In genomic region chr11:93808431-93808830, GRCm38 (mm10) we compare ENCODE assay signal across 11 mouse cellular contexts.
"Had no signal": no experiment of that assay in that cellular context is flagged by ENCODE, and none has a peak within 500 bp of the region (broad histone marks: within the 10 kb centered on the region; RNA-seq: fewer than 3 reads in every experiment).

No protein-coding gene starts in this region.

- H3K27ac ChIP-seq: limb, embryonic 12.5 days; liver, embryonic 13.5 days; midbrain, embryonic 12.5 days; neural tube, embryonic 13.5 days had no signal

- H3K27me3 ChIP-seq: limb, embryonic 12.5 days; liver, embryonic 13.5 days; midbrain, embryonic 12.5 days; neural tube, embryonic 13.5 days had no signal

- DNase-seq: kidney, adult 8-10 months; kidney, postnatal 25 days; layer of hippocampus, adult 9-11 months; liver; liver, embryonic 13.5 days; liver, postnatal 0 days; right cerebral cortex, postnatal 25 days; thymus, postnatal 36 days had no signal

- H3K9me3 ChIP-seq: limb, embryonic 12.5 days; liver, embryonic 13.5 days; midbrain, embryonic 12.5 days; neural tube, embryonic 13.5 days had no signal

- H3K4me2 ChIP-seq: limb, embryonic 12.5 days; liver, embryonic 13.5 days; midbrain, embryonic 12.5 days; neural tube, embryonic 13.5 days had no signal

- H3K4me3 ChIP-seq: limb, embryonic 12.5 days; liver, embryonic 13.5 days; midbrain, embryonic 12.5 days; neural tube, embryonic 13.5 days had no signal

- H3K4me1 ChIP-seq: liver, embryonic 13.5 days; midbrain, embryonic 12.5 days; neural tube, embryonic 13.5 days had no signal

- ATAC-seq: liver, postnatal 0 days had no signal

- H3K36me3 ChIP-seq: limb, embryonic 12.5 days; liver, embryonic 13.5 days; midbrain, embryonic 12.5 days; neural tube, embryonic 13.5 days had no signal

- H3K9ac ChIP-seq: limb, embryonic 12.5 days; liver, embryonic 13.5 days; liver, postnatal 0 days; midbrain, embryonic 12.5 days; neural tube, embryonic 13.5 days had no signal
